Mouse (Mus musculus) MEL (cell line): Measurements from ENCODE around the gene Celf2.

ENCODE experiments used
- CTCF ChIP-seq, 3 experiments: IDR thresholded peaks in 2 of 3; conservative IDR thresholded peaks in 1 of 3; 2 replicates each; pipeline ENCODE4 v1.5.1; 2011 to 2012; ENCODE audit warnings: low read length in 3 of 3, low read depth in 2 of 3, mild to moderate bottlenecking in 2 of 3, improper control_type of control experiment in 1 of 3, inconsistent platforms in 1 of 3, mixed read lengths in 1 of 3, moderate library complexity in 1 of 3; ENCODE audit not compliant: control insufficient read depth in 1 of 3, insufficient read depth in 1 of 3, poor library complexity in 1 of 3, severe bottlenecking in 1 of 3
- E2F4 ChIP-seq: IDR thresholded peaks from 2 replicates; pipeline ENCODE4 v1.6.1; 2011; ENCODE audit warnings: low read depth, low read length, improper control_type of control experiment, borderline replicate concordance
- GABPA ChIP-seq: IDR thresholded peaks from 2 replicates; pipeline ENCODE4 v1.6.1; 2012; ENCODE audit warnings: low read depth, mild to moderate bottlenecking, inconsistent platforms, low read length, improper control_type of control experiment, moderate library complexity
- GATA1 ChIP-seq: IDR thresholded peaks from 2 replicates; pipeline ENCODE4 v1.6.1; 2011; ENCODE audit warnings: low read depth, low read length, improper control_type of control experiment
- KAT2A ChIP-seq: conservative IDR thresholded peaks from 2 replicates; pipeline ENCODE4 v1.6.1; 2012; ENCODE audit warnings: low read depth, low read length, improper control_type of control experiment, inconsistent platforms
- MEF2A ChIP-seq: IDR thresholded peaks from 2 replicates; pipeline ENCODE4 v1.6.1; 2014; ENCODE audit warnings: low read depth, mild to moderate bottlenecking, inconsistent platforms, low read length, improper control_type of control experiment; ENCODE audit not compliant: poor library complexity, insufficient replicate concordance, severe bottlenecking; ENCODE audit errors: extremely low read depth
- UBTF ChIP-seq: IDR thresholded peaks from 2 replicates; pipeline ENCODE4 v1.6.1; 2012; ENCODE audit warnings: low read depth, mild to moderate bottlenecking, inconsistent platforms, low read length, improper control_type of control experiment, moderate library complexity, borderline replicate concordance; ENCODE audit not compliant: insufficient read depth
- ZC3H11A ChIP-seq: IDR thresholded peaks from 2 replicates; pipeline ENCODE4 v1.6.1; 2012; ENCODE audit warnings: low read depth, mild to moderate bottlenecking, inconsistent platforms, low read length, improper control_type of control experiment
- ZMIZ1 ChIP-seq: IDR thresholded peaks from 2 replicates; pipeline ENCODE4 v1.6.1; 2012; ENCODE audit warnings: low read depth, mild to moderate bottlenecking, inconsistent platforms, low read length, improper control_type of control experiment, moderate library complexity
- ZNF384 ChIP-seq: IDR thresholded peaks from 2 replicates; pipeline ENCODE4 v1.6.1; 2012; ENCODE audit warnings: low read depth, mild to moderate bottlenecking, inconsistent platforms, low read length, improper control_type of control experiment

DNA sequence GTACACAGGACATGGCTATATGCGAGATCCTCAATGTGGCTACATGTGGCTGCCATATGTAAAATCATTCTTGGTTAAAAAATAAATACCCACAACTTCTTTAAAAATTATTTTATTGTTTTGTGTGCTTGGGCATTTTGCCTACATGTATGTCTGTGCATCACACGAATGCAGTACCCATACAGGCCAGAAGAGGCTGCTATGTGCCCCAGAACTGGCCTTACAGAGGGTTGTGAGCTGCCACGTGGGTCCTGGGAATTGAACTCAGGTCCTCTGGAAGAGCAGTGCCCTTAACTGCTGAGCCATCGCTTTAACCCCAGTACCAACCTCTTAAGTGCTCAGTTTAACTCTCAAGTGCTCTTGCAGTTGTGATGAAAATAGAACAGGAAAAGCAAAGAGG is 1018.5 kb downstream of the Celf2 start:
- no peak for TF ChIP-seq E2F4
- TF ChIP-seq ZNF384 = no peak
- peak; percentile 64 to 73 (median 67) for TF ChIP-seq CTCF (IDR thresholded peaks at IDR 0.05 in 2 of 3, conservative IDR thresholded peaks at IDR 0.05 in 1 of 3; ENCODE audit: control insufficient read depth in 1 of 3, insufficient read depth in 1 of 3, low read depth in 2 of 3, low read length in 3 of 3, poor library complexity in 1 of 3, severe bottlenecking in 1 of 3)
- TF ChIP-seq MEF2A = no peak
- no peak for TF ChIP-seq GABPA
- no peak for TF ChIP-seq KAT2A
- TF ChIP-seq ZC3H11A = peak; percentile 59
- TF ChIP-seq ZMIZ1 = no peak
- TF ChIP-seq GATA1 = no peak
- no peak for TF ChIP-seq UBTF
